Mouse (Mus musculus) MEL-GATA-1-ER (cell line): Measurements from ENCODE around the gene Inafm1.

Experiments
- DNase-seq: peaks from one replicate; pipeline ENCODE4 v3.0.0-alpha.2; 2012; ENCODE audit warnings: low read depth; ENCODE audit errors: extremely low read depth

The Inafm1 gene

GRCm38 (mm10) chr7:16297616-16298015 lies 24.2 kb upstream of the Inafm1 start:
- DNase-seq, result no peak

GRCm38 (mm10) chr7:16296766-16297390 lies 23.5 kb upstream of the Inafm1 start:
- no peak for DNase-seq

- no peak for DNase-seq
Measured at GRCm38 (mm10) chr7:16296146-16296545, 22.7 kb upstream of the Inafm1 start.

GRCm38 (mm10) chr7:16295321-16295900 lies 22.0 kb upstream of the Inafm1 start:
- DNase-seq, result no peak

- peak; percentile 93 for DNase-seq
Measured at GRCm38 (mm10) chr7:16294837-16295236, 21.4 kb upstream of the Inafm1 start.

GRCm38 (mm10) chr7:16294346-16294745 lies 20.9 kb upstream of the Inafm1 start:
- no peak for DNase-seq

- no peak for DNase-seq
Measured at GRCm38 (mm10) chr7:16287791-16288190, 14.4 kb upstream of the Inafm1 start.

- no peak for DNase-seq
Measured at GRCm38 (mm10) chr7:16287016-16287415, 13.6 kb upstream of the Inafm1 start.

- peak; percentile 88 for DNase-seq
Measured at GRCm38 (mm10) chr7:16286026-16286961, 12.9 kb upstream of the Inafm1 start, which contains the start of gene Ccdc9. Ccdc9 (minus strand) TSS chr7:16286795.

GRCm38 (mm10) chr7:16285450-16286025 lies 12.1 kb upstream of the Inafm1 start:
- DNase-seq, result no peak

- DNase-seq, result no peak
Measured at GRCm38 (mm10) chr7:16284904-16285303, 11.5 kb upstream of the Inafm1 start.

GRCm38 (mm10) chr7:16284001-16284400 lies 10.6 kb upstream of the Inafm1 start:
- DNase-seq, result no peak

- no peak for DNase-seq
Measured at GRCm38 (mm10) chr7:16282334-16282733, 8.9 kb upstream of the Inafm1 start.

- DNase-seq, result no peak
Measured at GRCm38 (mm10) chr7:16280721-16281120, 7.3 kb upstream of the Inafm1 start.

GRCm38 (mm10) chr7:16274922-16275890 lies 1.8 kb upstream of the Inafm1 start:
- DNase-seq, result peak; percentile 97

GRCm38 (mm10) chr7:16273766-16274140 lies 336 bp upstream of the Inafm1 start:
- peak; percentile 73 for DNase-seq

GRCm38 (mm10) chr7:16272681-16273080 lies 736 bp downstream of the Inafm1 start:
- DNase-seq, result no peak

GRCm38 (mm10) chr7:16271139-16271538 lies 2.3 kb downstream of the Inafm1 start:
- DNase-seq, result no peak

- DNase-seq, result peak; percentile 71
Measured at GRCm38 (mm10) chr7:16266593-16266992, 6.8 kb downstream of the Inafm1 start.

- no peak for DNase-seq
Measured at GRCm38 (mm10) chr7:16265856-16266255, 7.6 kb downstream of the Inafm1 start.

- no peak for DNase-seq
Measured at GRCm38 (mm10) chr7:16263843-16264242, 9.6 kb downstream of the Inafm1 start.
